Mouse (Mus musculus): ENCODE data around the gene Cpsf4l. TPM values are rescaled to one million over a fixed set of nuclear protein-coding genes. Genes with fewer than 3 reads are reported as not detected.

The Cpsf4l gene
- total RNA-seq, 1 experiment: 19.6 TPM

DNA sequence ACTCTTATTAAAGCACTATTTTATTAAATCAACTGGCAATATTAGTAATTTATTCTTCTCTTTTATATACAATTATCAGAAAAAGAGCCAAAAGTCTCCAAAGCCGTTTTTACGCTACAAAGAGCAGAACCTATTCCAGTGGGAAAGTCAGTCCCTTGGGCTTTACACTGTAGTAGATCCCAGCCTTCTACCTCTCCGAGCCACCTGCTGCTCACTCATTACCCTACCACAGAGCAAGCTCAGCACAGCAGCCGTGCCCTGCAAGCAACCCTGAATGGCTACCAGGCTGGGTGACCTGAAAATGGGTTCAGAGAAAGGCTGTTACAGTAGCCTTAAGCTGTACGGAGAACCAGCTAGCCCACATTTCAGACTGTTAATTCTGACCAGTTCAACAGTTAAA is 35.2 kb downstream of the Cpsf4l start:
- H3K9me3 ChIP-seq (ENCODE audit: control insufficient read depth, insufficient read depth, low read depth, low read length): no peaks in the 10 kb centered on the region
- H3K27ac ChIP-seq (ENCODE audit: insufficient read depth, low read depth, low read length, poor library complexity, severe bottlenecking): no peak overlapping the region
- no peak overlapping the region for H3K9ac ChIP-seq (ENCODE audit: insufficient read depth, low read depth, low read length, poor library complexity, severe bottlenecking)
- no peak for TF ChIP-seq HCFC1 (IDR thresholded peaks at IDR 0.05; ENCODE audit: borderline replicate concordance, insufficient read depth, low read length)
- TF ChIP-seq CHD2 (IDR thresholded peaks at IDR 0.05; ENCODE audit: low read depth, low read length): no peak
- TF ChIP-seq ZC3H11A (IDR thresholded peaks at IDR 0.05; ENCODE audit: borderline replicate concordance, low read depth, low read length): no peak
- TF ChIP-seq MAFK (IDR thresholded peaks at IDR 0.05; ENCODE audit: insufficient read depth, low read depth, low read length): no peak
- no peak for TF ChIP-seq ZNF384 (IDR thresholded peaks at IDR 0.05; ENCODE audit: low read depth, low read length)
- H3K4me1 ChIP-seq (ENCODE audit: control insufficient read depth in 2 of 2, insufficient read depth in 2 of 2, low read length in 2 of 2, poor library complexity in 1 of 2): peaks cover 0 to 10% of the 10 kb centered on the region in 2 experiments; a peak in 2 of 4 replicates
- in situ Hi-C loops (cut with MboI; ENCODE audit: low sequenced_read_pairs in 2 of 2, unreplicated experiment in 2 of 2): no loop called here
- no peak for DNase-seq (ENCODE audit: low read depth, low spot score)
- peaks cover 23% of the 10 kb centered on the region for H3K36me3 ChIP-seq (ENCODE audit: control insufficient read depth, insufficient read depth, low read length, poor library complexity, severe bottlenecking)
- no peak overlapping the region for H3K4me3 ChIP-seq (ENCODE audit: insufficient read depth in 1 of 2, low read depth in 1 of 2, low read length in 2 of 2, poor library complexity in 1 of 2, severe bottlenecking in 1 of 2)

DNA sequence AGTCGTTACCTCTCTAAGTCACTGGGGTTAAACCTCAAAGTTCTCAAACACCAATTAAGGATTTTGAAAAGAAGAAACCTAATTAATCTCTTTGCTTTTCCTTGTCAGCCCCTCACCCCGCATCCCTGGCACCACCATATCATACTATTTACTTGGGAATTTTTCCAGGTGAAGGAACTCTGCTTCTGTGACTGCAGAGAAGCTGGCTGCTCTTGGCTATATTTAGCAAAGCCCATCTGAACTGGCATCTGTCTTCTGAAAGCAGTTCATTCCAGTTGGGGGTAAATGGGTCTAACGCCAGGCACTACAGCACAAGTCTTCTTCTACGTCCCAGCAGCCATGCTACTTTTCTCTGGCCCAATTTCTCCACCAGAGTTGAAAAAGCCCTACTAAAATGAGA is 36.2 kb downstream of the Cpsf4l start:
- in situ Hi-C loops (cut with MboI; ENCODE audit: low sequenced_read_pairs in 2 of 2, unreplicated experiment in 2 of 2): no loop called here
- Histone ChIP-seq H3K9ac (ENCODE audit: insufficient read depth, low read depth, low read length, poor library complexity, severe bottlenecking) (no peak overlapping the region), H3K27ac (ENCODE audit: insufficient read depth, low read depth, low read length, poor library complexity, severe bottlenecking) (no peak overlapping the region), H3K4me3 (ENCODE audit: insufficient read depth in 1 of 2, low read depth in 1 of 2, low read length in 2 of 2, poor library complexity in 1 of 2, severe bottlenecking in 1 of 2) (no peak overlapping the region), H3K4me1 (ENCODE audit: control insufficient read depth in 2 of 2, insufficient read depth in 2 of 2, low read length in 2 of 2, poor library complexity in 1 of 2) (peaks cover 0 to 8% of the 10 kb centered on the region in 2 experiments; a peak in 2 of 4 replicates), H3K36me3 (ENCODE audit: control insufficient read depth, insufficient read depth, low read length, poor library complexity, severe bottlenecking) (peaks cover 26% of the 10 kb centered on the region), H3K9me3 (ENCODE audit: control insufficient read depth, insufficient read depth, low read depth, low read length) (no peaks in the 10 kb centered on the region)
- no peak for TF ChIP-seq ZNF384 (IDR thresholded peaks at IDR 0.05; ENCODE audit: low read depth, low read length)
- no peak for TF ChIP-seq MAFK (IDR thresholded peaks at IDR 0.05; ENCODE audit: insufficient read depth, low read depth, low read length)
- no peak for TF ChIP-seq HCFC1 (IDR thresholded peaks at IDR 0.05; ENCODE audit: borderline replicate concordance, insufficient read depth, low read length)
- TF ChIP-seq ZC3H11A (IDR thresholded peaks at IDR 0.05; ENCODE audit: borderline replicate concordance, low read depth, low read length): no peak
- no peak for TF ChIP-seq CHD2 (IDR thresholded peaks at IDR 0.05; ENCODE audit: low read depth, low read length)
- DNase-seq (ENCODE audit: low read depth, low spot score): no peak

DNA sequence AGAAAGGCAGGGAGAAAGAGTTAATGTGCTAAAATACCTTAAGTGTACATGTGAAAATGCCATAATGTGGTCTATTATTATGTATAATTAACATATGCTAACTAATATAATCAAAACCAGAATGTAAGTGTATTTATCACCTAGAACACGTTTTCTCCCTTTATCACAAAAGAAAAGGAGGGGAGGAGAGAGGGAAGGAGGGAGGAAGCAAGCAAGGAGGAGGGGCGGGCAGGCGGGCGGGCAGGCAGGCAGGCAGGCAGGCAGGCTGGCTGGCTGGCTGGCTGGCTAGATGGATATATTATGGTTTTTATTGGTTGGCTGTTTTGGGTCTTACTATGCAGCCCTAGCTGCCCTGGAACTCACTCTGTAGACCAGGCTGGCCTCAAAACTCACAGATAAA is 40.1 kb downstream of the Cpsf4l start:
- DNase-seq (ENCODE audit: low read depth, low spot score): no peak
- in situ Hi-C loops (cut with MboI; ENCODE audit: low sequenced_read_pairs in 2 of 2, unreplicated experiment in 2 of 2): no loop called here
- no peak for TF ChIP-seq ZNF384 (IDR thresholded peaks at IDR 0.05; ENCODE audit: low read depth, low read length)
- no peak for TF ChIP-seq ZC3H11A (IDR thresholded peaks at IDR 0.05; ENCODE audit: borderline replicate concordance, low read depth, low read length)
- TF ChIP-seq HCFC1 (IDR thresholded peaks at IDR 0.05; ENCODE audit: borderline replicate concordance, insufficient read depth, low read length): no peak
- no peak for TF ChIP-seq MAFK (IDR thresholded peaks at IDR 0.05; ENCODE audit: insufficient read depth, low read depth, low read length)
- no peak for TF ChIP-seq CHD2 (IDR thresholded peaks at IDR 0.05; ENCODE audit: low read depth, low read length)
- Histone ChIP-seq H3K4me3 (ENCODE audit: insufficient read depth in 1 of 2, low read depth in 1 of 2, low read length in 2 of 2, poor library complexity in 1 of 2, severe bottlenecking in 1 of 2) (no peak overlapping the region), H3K27ac (ENCODE audit: insufficient read depth, low read depth, low read length, poor library complexity, severe bottlenecking) (no peak overlapping the region), H3K4me1 (ENCODE audit: control insufficient read depth in 2 of 2, insufficient read depth in 2 of 2, low read length in 2 of 2, poor library complexity in 1 of 2) (peaks cover 0 to 4% of the 10 kb centered on the region in 2 experiments; a peak in 1 of 4 replicates), H3K36me3 (ENCODE audit: control insufficient read depth, insufficient read depth, low read length, poor library complexity, severe bottlenecking) (peaks cover 14% of the 10 kb centered on the region), H3K9ac (ENCODE audit: insufficient read depth, low read depth, low read length, poor library complexity, severe bottlenecking) (no peak overlapping the region), H3K9me3 (ENCODE audit: control insufficient read depth, insufficient read depth, low read depth, low read length) (no peaks in the 10 kb centered on the region)

DNA sequence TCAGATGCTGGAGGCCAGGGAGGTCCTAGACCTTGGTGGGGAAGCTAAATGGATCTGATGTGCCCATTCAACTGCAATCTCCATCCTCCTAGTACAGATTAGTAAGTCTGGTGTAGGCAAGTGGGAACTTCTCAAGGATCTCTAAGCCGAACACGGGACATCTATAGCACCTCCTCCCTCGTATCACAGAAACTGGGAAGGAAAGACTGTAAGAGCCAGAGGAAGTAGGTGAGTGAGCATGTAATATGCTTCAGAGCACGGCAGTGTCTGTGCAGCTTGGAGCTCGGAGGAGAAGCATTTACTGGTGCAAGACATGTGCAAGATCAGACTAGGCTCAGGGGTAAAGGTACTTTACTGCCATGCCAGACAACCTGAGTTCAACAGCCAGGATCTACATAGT is 41.0 kb downstream of the Cpsf4l start:
- H3K4me3 ChIP-seq (ENCODE audit: insufficient read depth in 1 of 2, low read depth in 1 of 2, low read length in 2 of 2, poor library complexity in 1 of 2, severe bottlenecking in 1 of 2): no peak overlapping the region
- in situ Hi-C loops (cut with MboI; ENCODE audit: low sequenced_read_pairs in 2 of 2, unreplicated experiment in 2 of 2): no loop called here
- H3K36me3 ChIP-seq (ENCODE audit: control insufficient read depth, insufficient read depth, low read length, poor library complexity, severe bottlenecking): peaks cover 14% of the 10 kb centered on the region
- H3K4me1 ChIP-seq (ENCODE audit: control insufficient read depth in 2 of 2, insufficient read depth in 2 of 2, low read length in 2 of 2, poor library complexity in 1 of 2): peaks cover 0 to 4% of the 10 kb centered on the region in 2 experiments; a peak in 1 of 4 replicates
- TF ChIP-seq MAFK (IDR thresholded peaks at IDR 0.05; ENCODE audit: insufficient read depth, low read depth, low read length) (no peak), ZNF384 (IDR thresholded peaks at IDR 0.05; ENCODE audit: low read depth, low read length) (no peak), HCFC1 (IDR thresholded peaks at IDR 0.05; ENCODE audit: borderline replicate concordance, insufficient read depth, low read length) (no peak), ZC3H11A (IDR thresholded peaks at IDR 0.05; ENCODE audit: borderline replicate concordance, low read depth, low read length) (no peak), CHD2 (IDR thresholded peaks at IDR 0.05; ENCODE audit: low read depth, low read length) (no peak)
- no peak overlapping the region for H3K9ac ChIP-seq (ENCODE audit: insufficient read depth, low read depth, low read length, poor library complexity, severe bottlenecking)
- H3K9me3 ChIP-seq (ENCODE audit: control insufficient read depth, insufficient read depth, low read depth, low read length): no peaks in the 10 kb centered on the region
- H3K27ac ChIP-seq (ENCODE audit: insufficient read depth, low read depth, low read length, poor library complexity, severe bottlenecking): no peak overlapping the region
- DNase-seq (ENCODE audit: low read depth, low spot score): no peak

DNA sequence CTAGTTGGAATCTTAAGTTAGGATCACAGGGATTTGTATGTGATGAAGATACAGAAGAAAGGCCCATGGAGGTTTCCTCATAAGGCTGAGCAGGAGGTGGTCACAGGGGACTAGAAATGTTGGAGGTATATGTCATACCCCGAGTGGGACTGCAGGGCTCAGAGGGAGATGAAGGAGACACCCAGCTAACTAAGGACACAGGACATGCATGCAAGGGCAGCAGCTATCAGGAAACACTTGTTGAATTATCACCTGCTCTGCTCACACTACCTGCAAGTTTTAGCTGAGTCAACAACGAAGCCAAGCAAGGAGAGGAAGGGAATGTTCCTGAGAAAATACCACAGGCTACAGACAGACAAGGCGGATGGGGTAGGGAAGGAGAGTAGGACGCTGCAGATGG is 42.1 kb downstream of the Cpsf4l start:
- Histone ChIP-seq H3K36me3 (ENCODE audit: control insufficient read depth, insufficient read depth, low read length, poor library complexity, severe bottlenecking) (peaks cover 14% of the 10 kb centered on the region), H3K9me3 (ENCODE audit: control insufficient read depth, insufficient read depth, low read depth, low read length) (no peaks in the 10 kb centered on the region), H3K4me3 (ENCODE audit: insufficient read depth in 1 of 2, low read depth in 1 of 2, low read length in 2 of 2, poor library complexity in 1 of 2, severe bottlenecking in 1 of 2) (no peak overlapping the region), H3K27ac (ENCODE audit: insufficient read depth, low read depth, low read length, poor library complexity, severe bottlenecking) (no peak overlapping the region), H3K9ac (ENCODE audit: insufficient read depth, low read depth, low read length, poor library complexity, severe bottlenecking) (no peak overlapping the region), H3K4me1 (ENCODE audit: control insufficient read depth in 2 of 2, insufficient read depth in 2 of 2, low read length in 2 of 2, poor library complexity in 1 of 2) (peaks cover 0 to 4% of the 10 kb centered on the region in 2 experiments; a peak in 1 of 4 replicates)
- DNase-seq (ENCODE audit: low read depth, low spot score): no peak
- in situ Hi-C loops (cut with MboI; ENCODE audit: low sequenced_read_pairs in 2 of 2, unreplicated experiment in 2 of 2): no loop called here
- TF ChIP-seq CHD2 (IDR thresholded peaks at IDR 0.05; ENCODE audit: low read depth, low read length) (no peak), ZNF384 (IDR thresholded peaks at IDR 0.05; ENCODE audit: low read depth, low read length) (no peak), HCFC1 (IDR thresholded peaks at IDR 0.05; ENCODE audit: borderline replicate concordance, insufficient read depth, low read length) (no peak), ZC3H11A (IDR thresholded peaks at IDR 0.05; ENCODE audit: borderline replicate concordance, low read depth, low read length) (no peak), MAFK (IDR thresholded peaks at IDR 0.05; ENCODE audit: insufficient read depth, low read depth, low read length) (no peak)
